Mouse (Mus musculus) midbrain, embryonic 16.5 days (tissue): ENCODE measurements around the gene Stox2. TPM values are rescaled to one million over a fixed set of nuclear protein-coding genes. Genes with fewer than 3 reads are reported as not detected.
A peak's percentile ranks its signal among the peaks of the same experiment; 100 is the strongest.

ENCODE experiments used
- ATAC-seq: fragments of 200-750 bp; cut with Nextera tagmentation; 2 replicates; pipeline ENCODE4 v1.8.0; 2017; ENCODE audit warnings: moderate TSS enrichment
- H3K27ac ChIP-seq: fragments of 300-500 bp; sonication (generic); 2 replicates; pipeline ENCODE4 v1.5.1; 2014; ENCODE audit warnings: mild to moderate bottlenecking, low read length, mixed read lengths
- H3K27me3 ChIP-seq: fragments of 300-500 bp; sonication (generic); 2 replicates; pipeline ENCODE4 v1.6.1; 2014; ENCODE audit warnings: low read depth, low read length, mixed read lengths; ENCODE audit not compliant: control insufficient read depth, insufficient read depth
- H3K36me3 ChIP-seq: fragments of 300-500 bp; sonication (generic); 2 replicates; pipeline ENCODE4 v1.6.1; 2014; ENCODE audit warnings: mild to moderate bottlenecking, low read length, moderate library complexity, mixed read lengths; ENCODE audit not compliant: control insufficient read depth, insufficient read depth
- H3K4me1 ChIP-seq: fragments of 300-500 bp; sonication (generic); 2 replicates; pipeline ENCODE4 v1.6.1; 2014; ENCODE audit warnings: mild to moderate bottlenecking, low read length, mixed read lengths; ENCODE audit not compliant: control insufficient read depth, insufficient read depth
- H3K4me2 ChIP-seq: fragments of 300-500 bp; sonication (generic); 2 replicates; pipeline ENCODE4 v1.6.1; 2014; ENCODE audit warnings: mild to moderate bottlenecking, low read length, mixed read lengths
- H3K4me3 ChIP-seq: fragments of 300-500 bp; sonication (generic); 2 replicates; pipeline ENCODE4 v1.5.1; 2014; ENCODE audit warnings: low read depth, mild to moderate bottlenecking, low read length, moderate library complexity, mixed read lengths
- H3K9ac ChIP-seq: fragments of 300-500 bp; sonication (generic); 2 replicates; pipeline ENCODE4 v1.6.1; 2014; ENCODE audit warnings: low read depth, low read length, mixed read lengths
- H3K9me3 ChIP-seq: fragments of 300-500 bp; sonication (generic); replicated peaks from 2 replicates; pipeline ENCODE4 v1.6.1; 2014; ENCODE audit warnings: mild to moderate bottlenecking, low read length, mixed read lengths; ENCODE audit not compliant: control insufficient read depth, poor library complexity, severe bottlenecking
- WGBS: fragments of 180-500 bp; shearing (Covaris S2); extraction: QIAGEN DNeasy Blood & Tissue Kit; methylation state at CpG from one replicate; pipeline ENCODE4 v1.1.7; 2014; 5-methylcytosine and 5-hydroxymethylcytosine counted together
- polyA plus RNA-seq: library from polyadenylated mRNA; unstranded; fragments of >200 nt; fragmentation: Nextera tagmentation; extraction: Ambion mirVana; gene quantifications from 2 replicates; pipeline ENCODE4 v1.2.1, GENCODE M21; 2015

Stox2 gene
- polyA plus RNA-seq, 1 experiment from 2014 or later: 37.8 TPM

DNA sequence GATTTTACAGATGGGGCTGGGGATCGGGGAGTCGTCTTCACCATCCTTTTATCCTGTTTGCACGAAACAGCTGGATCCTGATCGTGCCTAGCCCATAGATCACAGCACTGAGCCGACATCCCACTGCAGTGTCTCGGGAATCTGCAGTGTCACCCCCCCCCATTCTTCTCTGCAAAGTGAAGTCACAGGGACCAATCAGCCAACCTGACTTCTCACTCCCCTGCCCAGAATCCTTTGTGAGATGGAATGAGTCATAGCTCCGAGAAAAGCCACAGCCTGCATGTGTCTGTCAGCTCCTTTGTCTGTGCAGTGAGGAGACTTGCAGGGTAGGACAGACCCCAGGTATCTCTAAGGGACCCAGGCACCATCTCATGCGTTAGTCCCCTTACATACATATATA lies 228.1 kb downstream of the Stox2 start:
- 9% methylated on average over 8 of the region's 8 CpGs for WGBS
- Histone ChIP-seq H3K27me3 (no peaks in the 10 kb centered on the region), H3K4me1 (peaks cover 43% of the 10 kb centered on the region), H3K4me3 (no peak overlapping the region), H3K9me3 (no peaks in the 10 kb centered on the region), H3K36me3 (no peaks in the 10 kb centered on the region), H3K9ac (peak overlapping the region; percentile 60), H3K4me2 (peak overlapping the region; percentile 48), H3K27ac (peak overlapping the region; percentile 84)
- ATAC-seq: peak; percentile 87

DNA sequence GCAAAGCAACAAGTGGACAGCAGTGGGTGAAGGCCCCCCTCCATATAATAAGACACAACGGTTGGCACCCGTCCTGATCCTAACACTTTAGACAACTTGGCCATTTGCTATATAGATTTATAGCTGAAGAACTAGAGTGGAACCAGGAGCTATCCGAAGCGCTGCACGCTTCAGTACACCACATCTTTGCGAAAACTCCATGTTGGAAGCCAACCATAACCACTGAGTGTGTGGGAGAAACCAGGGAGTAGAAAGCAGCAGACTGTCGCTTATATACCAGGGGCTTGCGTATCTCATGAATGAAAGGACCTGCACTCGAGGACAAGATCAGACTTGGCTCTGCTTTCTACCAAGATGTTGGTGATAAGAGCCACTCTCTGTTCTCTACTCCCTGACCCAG lies 234.0 kb downstream of the Stox2 start:
- 94% methylated on average over 9 of the region's 9 CpGs for WGBS
- Histone ChIP-seq H3K4me1 (peaks cover 8% of the 10 kb centered on the region), H3K27me3 (no peaks in the 10 kb centered on the region), H3K4me3 (no peak overlapping the region), H3K9ac (no peak overlapping the region), H3K9me3 (no peaks in the 10 kb centered on the region), H3K27ac (no peak overlapping the region), H3K4me2 (no peak overlapping the region), H3K36me3 (no peaks in the 10 kb centered on the region)
- ATAC-seq: no peak

DNA sequence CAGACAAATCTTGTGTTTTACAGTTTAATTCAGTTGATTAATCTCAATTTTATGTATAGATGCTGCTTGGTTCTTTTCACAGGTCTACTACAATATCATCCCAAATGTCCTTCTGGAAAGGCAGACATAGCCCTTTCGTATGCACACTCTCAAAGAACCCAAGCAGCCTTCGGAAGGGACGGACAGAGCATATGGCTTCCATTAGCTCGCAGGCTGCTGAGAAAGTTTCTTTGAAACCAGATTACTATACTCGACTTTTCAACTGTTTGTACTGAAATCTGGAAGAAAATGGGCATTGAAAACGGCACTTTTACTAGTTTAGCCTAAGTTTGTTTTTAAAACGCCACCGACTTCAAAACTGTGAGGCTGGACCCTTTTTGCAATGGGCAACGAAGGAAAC lies 234.9 kb downstream of the Stox2 start:
- no peak overlapping the region for H3K4me2 ChIP-seq
- no peak overlapping the region for H3K9ac ChIP-seq
- ATAC-seq: no peak
- no peak overlapping the region for H3K4me3 ChIP-seq
- no peaks in the 10 kb centered on the region for H3K27me3 ChIP-seq
- no peaks in the 10 kb centered on the region for H3K36me3 ChIP-seq
- peaks cover 10% of the 10 kb centered on the region for H3K4me1 ChIP-seq
- no peak overlapping the region for H3K27ac ChIP-seq
- no peaks in the 10 kb centered on the region for H3K9me3 ChIP-seq
- 86% methylated on average over 9 of the region's 9 CpGs for WGBS

DNA sequence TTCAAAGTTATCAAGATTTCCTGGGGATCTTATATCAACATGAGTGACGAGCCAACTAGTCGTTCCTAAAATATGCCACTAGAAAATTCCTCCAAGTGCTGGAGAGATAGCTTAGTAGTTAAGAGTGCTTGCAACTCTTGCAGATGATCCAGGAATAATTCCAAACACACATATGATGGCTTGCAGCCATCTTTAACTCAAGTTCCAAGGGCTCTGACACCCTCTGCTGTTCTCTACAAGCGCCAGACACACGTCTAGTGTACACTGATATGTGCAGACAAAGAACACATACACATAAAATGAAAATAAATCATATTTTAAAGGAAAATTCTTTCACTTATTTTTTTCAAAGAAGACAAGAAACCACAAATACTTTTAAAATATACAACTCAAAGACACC lies 237.9 kb downstream of the Stox2 start:
- Histone ChIP-seq H3K9ac (no peak overlapping the region), H3K4me3 (no peak overlapping the region), H3K27ac (no peak overlapping the region), H3K9me3 (no peaks in the 10 kb centered on the region), H3K27me3 (no peaks in the 10 kb centered on the region), H3K36me3 (no peaks in the 10 kb centered on the region), H3K4me2 (no peak overlapping the region), H3K4me1 (peaks cover 5% of the 10 kb centered on the region)
- WGBS: 94% methylated on average over 4 of the region's 4 CpGs
- no peak for ATAC-seq

DNA sequence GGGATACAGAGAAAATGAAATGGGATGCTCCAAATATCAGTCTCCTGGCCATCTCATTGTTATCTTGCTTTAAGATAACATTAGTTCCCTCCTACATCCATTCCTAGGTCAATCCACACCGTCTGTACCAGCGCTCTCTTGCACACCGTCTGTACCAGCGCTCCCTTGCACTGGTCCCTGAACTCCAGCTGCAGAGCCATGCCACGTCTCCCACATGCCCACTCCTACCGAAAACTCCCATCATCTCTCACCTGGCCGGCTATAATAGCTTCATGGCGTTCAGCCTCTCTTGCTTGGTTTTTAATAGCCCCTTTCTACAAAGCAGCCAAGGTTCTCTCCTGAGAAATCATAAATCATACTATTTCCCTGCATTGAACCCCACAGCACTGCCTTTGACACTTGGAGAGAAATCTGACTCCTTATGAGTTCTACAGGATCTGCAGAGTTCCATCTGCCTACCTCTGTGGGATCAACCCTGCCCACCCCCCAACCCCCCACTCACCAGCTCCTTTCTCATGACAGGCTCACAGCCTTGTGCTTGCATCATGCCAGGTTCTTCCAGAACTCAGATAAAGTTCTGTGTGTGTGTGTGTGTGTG lies 239.4 kb downstream of the Stox2 start:
- Histone ChIP-seq H3K4me2 (no peak overlapping the region), H3K36me3 (no peaks in the 10 kb centered on the region; the same call in 1 of the 2 replicates), H3K27me3 (no peaks in the 10 kb centered on the region), H3K9me3 (no peaks in the 10 kb centered on the region), H3K4me1 (peaks cover 5% of the 10 kb centered on the region), H3K27ac (no peak overlapping the region), H3K9ac (no peak overlapping the region), H3K4me3 (no peak overlapping the region)
- no peak for ATAC-seq
- 81% methylated on average over 8 of the region's 8 CpGs for WGBS

DNA sequence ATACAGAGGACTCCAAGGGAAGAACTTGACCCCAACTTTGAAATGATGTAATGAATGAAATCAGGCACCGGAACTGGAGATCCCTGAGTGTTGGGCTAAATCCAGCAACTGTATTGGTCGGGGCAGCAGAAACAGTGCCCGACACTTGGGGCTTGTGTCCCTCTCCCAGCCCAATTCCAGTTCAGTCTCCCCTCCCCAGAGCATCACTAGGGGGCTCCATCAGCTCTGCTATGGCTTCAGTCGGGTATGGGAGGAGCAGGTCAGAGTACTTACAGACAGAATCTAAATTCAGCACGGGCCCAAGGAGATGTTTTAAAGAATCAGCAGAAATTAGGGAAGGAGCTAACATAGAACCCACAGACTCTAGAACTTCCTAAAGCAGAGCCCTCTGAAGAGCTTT lies 240.7 kb downstream of the Stox2 start:
- Histone ChIP-seq H3K36me3 (peaks cover 6% of the 10 kb centered on the region), H3K4me1 (peaks cover 5% of the 10 kb centered on the region)
- 85% methylated on average over 5 of the region's 5 CpGs for WGBS

DNA sequence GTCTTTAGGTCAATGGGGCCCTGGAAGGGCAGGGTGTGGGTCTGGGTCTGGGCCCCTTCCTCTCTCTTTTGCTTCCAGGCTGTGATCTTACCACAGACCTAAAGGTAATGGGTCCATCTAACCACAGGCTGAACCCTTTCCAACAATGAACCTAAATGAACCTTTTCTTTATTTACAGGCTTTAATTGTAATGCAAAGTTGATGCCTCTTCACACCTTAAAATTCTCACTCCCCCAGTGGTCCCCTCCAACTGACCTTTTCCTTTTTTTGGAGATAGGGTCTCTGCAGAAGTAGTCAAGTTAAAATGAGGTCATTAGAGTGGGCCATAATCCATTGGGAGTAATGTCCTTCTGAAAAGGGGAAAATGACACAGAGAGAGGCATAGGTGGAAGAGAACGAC lies 249.8 kb downstream of the Stox2 start:
- Histone ChIP-seq H3K9me3 (no peaks in the 10 kb centered on the region), H3K27me3 (no peaks in the 10 kb centered on the region), H3K27ac (no peak overlapping the region), H3K9ac (no peak overlapping the region), H3K4me2 (no peak overlapping the region), H3K4me1 (no peaks in the 10 kb centered on the region), H3K36me3 (peaks cover 37% of the 10 kb centered on the region), H3K4me3 (no peak overlapping the region)
- WGBS: 88% methylated on average over 1 of the region's 1 CpGs
- no peak for ATAC-seq

More for the DNA sequence above, 240.7 kb downstream of the Stox2 start:
- Histone ChIP-seq H3K9me3 (no peaks in the 10 kb centered on the region), H3K4me2 (no peak overlapping the region), H3K4me3 (no peak overlapping the region), H3K27me3 (no peaks in the 10 kb centered on the region), H3K27ac (no peak overlapping the region), H3K9ac (no peak overlapping the region)
- ATAC-seq: no peak

DNA sequence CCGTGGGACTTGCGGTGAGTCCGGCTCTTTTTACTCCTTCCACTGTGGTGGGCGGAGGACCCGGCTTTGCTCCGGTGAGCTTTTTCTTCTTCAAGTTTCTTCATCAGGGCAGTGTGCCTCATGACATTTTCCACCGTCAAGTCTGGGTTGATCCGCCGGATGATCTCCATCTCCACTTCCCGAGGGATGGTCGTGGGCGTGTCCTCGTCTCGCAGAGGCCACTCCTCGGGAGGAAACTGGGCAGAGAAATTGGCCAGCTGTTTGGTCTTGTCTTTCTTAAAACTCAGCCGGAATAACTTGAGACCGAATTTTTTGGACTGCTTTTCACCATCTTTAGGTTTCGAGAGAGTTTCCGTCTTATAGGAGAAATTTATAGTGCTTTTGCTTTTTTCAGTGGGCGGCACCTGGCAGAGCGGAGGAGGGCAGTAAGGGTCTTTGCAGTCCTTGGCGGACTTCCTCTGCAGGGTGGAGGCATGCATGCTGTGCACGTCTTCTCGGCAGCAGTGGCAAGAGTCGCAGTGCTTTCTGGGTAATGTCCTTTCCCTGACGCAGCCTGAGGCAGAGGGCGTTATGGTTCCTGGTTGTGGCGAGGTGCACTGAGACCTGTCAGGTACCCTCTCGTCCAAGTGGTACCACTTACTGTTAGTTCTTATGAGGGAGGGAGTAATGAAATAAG lies 252.7 kb downstream of the Stox2 start:
- Histone ChIP-seq H3K4me3 (no peak overlapping the region), H3K9ac (no peak overlapping the region), H3K36me3 (peaks cover 35% of the 10 kb centered on the region), H3K27me3 (no peaks in the 10 kb centered on the region), H3K4me1 (no peaks in the 10 kb centered on the region), H3K9me3 (no peaks in the 10 kb centered on the region), H3K4me2 (no peak overlapping the region), H3K27ac (no peak overlapping the region)
- ATAC-seq: no peak
- 94% methylated on average over 29 of the region's 29 CpGs for WGBS

DNA sequence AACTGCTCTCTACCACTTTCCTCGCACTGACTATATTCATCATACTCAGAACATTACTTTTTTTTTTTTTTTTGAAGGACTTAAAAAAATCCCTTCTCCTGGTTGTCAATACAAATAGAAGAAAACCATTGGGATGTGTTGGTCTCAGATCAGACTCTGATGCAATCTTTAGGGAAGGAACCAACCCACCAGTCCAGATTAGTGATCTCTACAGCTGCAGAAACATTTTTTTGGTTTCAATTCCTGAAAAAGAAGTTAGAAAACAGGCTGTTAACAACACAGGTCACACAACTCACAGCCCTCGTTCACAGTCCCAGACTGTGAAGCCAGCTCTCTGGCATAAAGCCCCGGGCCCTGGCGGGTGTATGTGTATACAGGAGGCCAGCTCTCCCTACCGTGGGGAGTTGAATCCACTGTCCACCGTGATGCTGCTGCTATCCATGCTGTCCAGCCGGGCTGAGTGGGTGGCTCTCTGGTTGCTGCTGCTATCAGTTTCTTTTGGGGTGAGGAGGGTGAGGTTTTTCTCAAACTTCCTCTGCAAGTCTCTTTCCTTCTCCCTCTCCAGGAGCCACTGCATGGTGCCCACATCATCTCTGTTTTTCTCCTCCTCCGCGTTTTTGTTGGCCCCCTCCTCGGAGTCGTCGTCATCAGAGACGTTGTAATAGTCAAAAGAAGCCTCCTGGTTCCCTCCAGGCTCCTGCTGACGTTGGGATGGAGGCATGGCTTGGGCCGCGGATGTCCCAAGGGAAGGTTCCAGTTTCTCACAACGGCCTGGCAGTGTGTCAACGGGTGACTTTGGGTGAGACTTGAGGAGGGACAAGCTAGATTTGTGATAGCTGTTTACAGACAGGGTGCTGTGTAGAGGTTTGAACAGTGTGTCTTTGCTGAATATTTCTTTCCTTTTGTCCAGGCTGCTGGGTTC lies 254.5 kb downstream of the Stox2 start:
- no peak; the same call in 1 of the 2 replicates for ATAC-seq
- 98% methylated on average over 18 of the region's 18 CpGs for WGBS
- Histone ChIP-seq H3K4me1 (no peaks in the 10 kb centered on the region), H3K36me3 (peaks cover 37% of the 10 kb centered on the region), H3K27ac (no peak overlapping the region), H3K4me3 (no peak overlapping the region), H3K9me3 (no peaks in the 10 kb centered on the region), H3K4me2 (no peak overlapping the region), H3K9ac (no peak overlapping the region), H3K27me3 (no peaks in the 10 kb centered on the region)
